Mouse (Mus musculus) left cerebral cortex, adult 9 months (tissue): ENCODE data around the gene Ppp2r5d.

Source experiments
- DNase-seq, 2 experiments: peaks; one replicate each; pipeline ENCODE4 v3.0.0; 2022; ENCODE audit warnings: low spot score in 2 of 2

The Ppp2r5d gene

GRCm38 (mm10) chr17:46645561-46646321 is 59.2 kb downstream of the Ppp2r5d start, which contains the start of the genes Klc4 and Mrpl2:
Gene Klc4, minus strand, starts transcription at chr17:46646022.
Gene Mrpl2, plus strand, starts transcription at chr17:46646229.
- DNase-seq = peak; percentile 96 to 99

GRCm38 (mm10) chr17:46644916-46645475 is 59.9 kb downstream of the Ppp2r5d start:
- DNase-seq = no peak

- DNase-seq = no peak
These were observed 60.6 kb downstream of the Ppp2r5d start for GRCm38 (mm10) chr17:46644152-46644805.

GRCm38 (mm10) chr17:46642060-46642459 is 62.9 kb downstream of the Ppp2r5d start:
- DNase-seq = no peak

GRCm38 (mm10) chr17:46639929-46640328 is 65.0 kb downstream of the Ppp2r5d start:
- DNase-seq = no peak

- peak in 1 of 2 experiments; percentile 83 for DNase-seq
These were observed 67.9 kb downstream of the Ppp2r5d start for GRCm38 (mm10) chr17:46636831-46637523.
